Mouse (Mus musculus) liver, embryonic 15.5 days (tissue): Measurements from ENCODE around the gene Tcam1. TPM values are rescaled to one million over a fixed set of nuclear protein-coding genes. Genes with fewer than 3 reads are reported as not detected.
"Not testable (repeated sequence)": the region's sequence is repeated elsewhere in the genome, so short reads cannot be mapped to it uniquely, and the experiment has no call there.

Experiments used
- ATAC-seq: fragments of 200-750 bp; cut with Nextera tagmentation; 2 replicates; pipeline ENCODE4 v1.8.0; 2017; ENCODE audit warnings: moderate number of reproducible peaks, mild to moderate bottlenecking, moderate library complexity; ENCODE audit not compliant: insufficient read depth
- H3K27ac ChIP-seq: fragments of 300-500 bp; sonication (generic); replicated peaks from 2 replicates; pipeline ENCODE4 v1.5.1; 2015; ENCODE audit warnings: mild to moderate bottlenecking, inconsistent platforms
- H3K27me3 ChIP-seq: fragments of 300-500 bp; sonication (generic); 2 replicates; pipeline ENCODE4 v1.6.1; 2015; ENCODE audit warnings: mild to moderate bottlenecking, inconsistent platforms
- H3K36me3 ChIP-seq: fragments of 300-500 bp; sonication (generic); replicated peaks from 2 replicates; pipeline ENCODE4 v1.6.1; 2015; ENCODE audit warnings: moderate library complexity, mild to moderate bottlenecking, inconsistent platforms
- H3K4me1 ChIP-seq: fragments of 300-500 bp; sonication (generic); replicated peaks from 2 replicates; pipeline ENCODE4 v1.6.1; 2015; ENCODE audit warnings: inconsistent platforms
- H3K4me2 ChIP-seq: fragments of 300-500 bp; sonication (generic); 2 replicates; pipeline ENCODE4 v1.6.1; 2015; ENCODE audit warnings: moderate library complexity, mild to moderate bottlenecking, inconsistent platforms
- H3K4me3 ChIP-seq: fragments of 300-500 bp; sonication (generic); replicated peaks from 2 replicates; pipeline ENCODE4 v1.5.1; 2015; ENCODE audit warnings: mild to moderate bottlenecking, inconsistent platforms
- H3K9ac ChIP-seq: fragments of 300-500 bp; sonication (generic); 2 replicates; pipeline ENCODE4 v1.6.1; 2015; ENCODE audit warnings: moderate library complexity, mild to moderate bottlenecking, inconsistent platforms
- H3K9me3 ChIP-seq: fragments of 300-500 bp; sonication (generic); replicated peaks from 2 replicates; pipeline ENCODE4 v1.6.1; 2016; ENCODE audit warnings: inconsistent platforms
- WGBS: fragments of 180-500 bp; shearing (Covaris S2); methylation state at CpG from one replicate; pipeline ENCODE4 v1.1.7; 2015; ENCODE audit warnings: mixed read lengths; ENCODE audit not compliant: insufficient replicate concordance; 5-methylcytosine and 5-hydroxymethylcytosine counted together
- polyA plus RNA-seq: library from polyadenylated mRNA; unstranded; fragments of >200 nt; fragmentation: Nextera tagmentation; extraction: Ambion mirVana; gene quantifications from 2 replicates; pipeline ENCODE4 v1.2.1, GENCODE M21; 2015

Gene Tcam1
- polyA plus RNA-seq: 0.09 and 0.12 TPM in 2 replicates

GRCm38 (mm10) chr11:106276454-106276853 is at the start of gene Tcam1:
Gene Tcam1 (plus strand): TSS chr11:106276672.
- no peak for ATAC-seq
- WGBS: 3% methylated on average over 25 of the region's 25 CpGs

GRCm38 (mm10) chr11:106233978-106234377 is 42.5 kb upstream of the Tcam1 start:
- ATAC-seq, H3K4me2 ChIP-seq, H3K4me3 ChIP-seq, H3K9me3 ChIP-seq, H3K9ac ChIP-seq, H3K27ac ChIP-seq, H3K27me3 ChIP-seq, H3K4me1 ChIP-seq: not testable (repeated sequence)
- 74% methylated on average over 8 of the region's 8 CpGs for WGBS
- H3K36me3 ChIP-seq: peaks cover 80% of the 10 kb centered on the region

More at GRCm38 (mm10) chr11:106276454-106276853, at the start of gene Tcam1:
- Histone ChIP-seq H3K4me3 (peak within 1 kb of the TSS; percentile 20; the same call in 1 of the 2 replicates), H3K9me3 (no peaks in the 10 kb centered on the region), H3K9ac (no peak within 1 kb of the TSS), H3K27me3 (no peaks in the 10 kb centered on the region; the same call in 1 of the 2 replicates), H3K4me1 (peaks cover 26% of the 10 kb centered on the region), H3K27ac (no peak within 1 kb of the TSS), H3K4me2 (peak within 1 kb of the TSS; percentile 58), H3K36me3 (no peaks in the 10 kb centered on the region)

GRCm38 (mm10) chr11:106246834-106247233 is 29.6 kb upstream of the Tcam1 start:
- Histone ChIP-seq H3K27me3 (no peaks in the 10 kb centered on the region), H3K27ac (no peak overlapping the region), H3K9ac (no peak overlapping the region), H3K4me1 (no peaks in the 10 kb centered on the region), H3K4me2 (no peak overlapping the region), H3K4me3 (no peak overlapping the region), H3K36me3 (peaks cover 98% of the 10 kb centered on the region), H3K9me3 (0 out of 2 replicates have a peak, but pooled peaks cover 4% of the 10 kb centered on the region)
- 72% methylated on average over 1 of the region's 1 CpGs for WGBS
- no peak for ATAC-seq

GRCm38 (mm10) chr11:106249326-106249725 is 27.1 kb upstream of the Tcam1 start:
- H3K9me3 ChIP-seq: 0 out of 2 replicates have a peak, but pooled peaks cover 4% of the 10 kb centered on the region
- no peak overlapping the region for H3K27ac ChIP-seq
- ATAC-seq: no peak
- H3K4me2 ChIP-seq: no peak overlapping the region
- no peak overlapping the region for H3K4me3 ChIP-seq
- peaks cover 7% of the 10 kb centered on the region for H3K4me1 ChIP-seq
- H3K27me3 ChIP-seq: no peaks in the 10 kb centered on the region
- H3K9ac ChIP-seq: no peak overlapping the region
- WGBS: 83% methylated on average over 7 of the region's 7 CpGs
- H3K36me3 ChIP-seq: peaks cover 98% of the 10 kb centered on the region

GRCm38 (mm10) chr11:106254767-106255166 is 21.7 kb upstream of the Tcam1 start:
- Histone ChIP-seq H3K4me2 (peak overlapping the region; percentile 90), H3K27ac (no peak overlapping the region)
- WGBS: 10% methylated on average over 2 of the region's 2 CpGs

GRCm38 (mm10) chr11:106255174-106255573 is 21.3 kb upstream of the Tcam1 start:
- Histone ChIP-seq H3K4me2 (peak overlapping the region; percentile 90), H3K36me3 (peaks cover 70% of the 10 kb centered on the region)
- no peak for ATAC-seq

More at GRCm38 (mm10) chr11:106254767-106255166, 21.7 kb upstream of the Tcam1 start:
- ATAC-seq: no peak
- Histone ChIP-seq H3K4me3 (peak overlapping the region; percentile 88), H3K36me3 (peaks cover 71% of the 10 kb centered on the region), H3K27me3 (no peaks in the 10 kb centered on the region), H3K4me1 (peaks cover 35% of the 10 kb centered on the region), H3K9me3 (no peaks in the 10 kb centered on the region), H3K9ac (peak overlapping the region; percentile 89)

GRCm38 (mm10) chr11:106255685-106256451 is 20.6 kb upstream of the Tcam1 start, which contains the start of the genes Ftsj3 and Psmc5:
Gene Ftsj3 (minus strand): TSS chr11:106256079.
Gene Psmc5 (plus strand): TSS chr11:106256154.
- Histone ChIP-seq H3K4me3 (peak within 1 kb of the TSS; percentile 88), H3K27ac (peak within 1 kb of the TSS; percentile 85), H3K9ac (peak within 1 kb of the TSS; percentile 89), H3K9me3 (no peaks in the 10 kb centered on the region), H3K4me2 (peak within 1 kb of the TSS; percentile 90), H3K4me1 (peaks cover 35% of the 10 kb centered on the region), H3K27me3 (no peaks in the 10 kb centered on the region), H3K36me3 (peaks cover 67% of the 10 kb centered on the region)
- under 1% methylated on average over 42 of the region's 42 CpGs for WGBS
- peak; percentile 95 for ATAC-seq

More at GRCm38 (mm10) chr11:106255174-106255573, 21.3 kb upstream of the Tcam1 start:
- peak overlapping the region; percentile 88 for H3K4me3 ChIP-seq
- peak overlapping the region; percentile 85 for H3K27ac ChIP-seq
- peaks cover 35% of the 10 kb centered on the region for H3K4me1 ChIP-seq
- WGBS: 2% methylated on average over 22 of the region's 22 CpGs
- no peaks in the 10 kb centered on the region for H3K9me3 ChIP-seq
- no peaks in the 10 kb centered on the region for H3K27me3 ChIP-seq
- peak overlapping the region; percentile 89 for H3K9ac ChIP-seq

- Histone ChIP-seq H3K4me3 (peak overlapping the region; percentile 88), H3K27me3 (no peaks in the 10 kb centered on the region), H3K36me3 (peaks cover 67% of the 10 kb centered on the region), H3K9me3 (no peaks in the 10 kb centered on the region), H3K9ac (peak overlapping the region; percentile 89), H3K4me2 (peak overlapping the region; percentile 90), H3K4me1 (peaks cover 35% of the 10 kb centered on the region), H3K27ac (peak overlapping the region; percentile 85)
- no peak for ATAC-seq
- 51% methylated on average over 5 of the region's 5 CpGs for WGBS
Observed at GRCm38 (mm10) chr11:106256775-106257174, 19.7 kb upstream of the Tcam1 start.

GRCm38 (mm10) chr11:106260826-106261450 is 15.5 kb upstream of the Tcam1 start:
- H3K27me3 ChIP-seq: no peaks in the 10 kb centered on the region
- ATAC-seq: no peak
- peaks cover 18% of the 10 kb centered on the region for H3K4me1 ChIP-seq
- H3K4me2 ChIP-seq: no peak overlapping the region
- peaks cover 83% of the 10 kb centered on the region for H3K36me3 ChIP-seq
- no peak overlapping the region for H3K4me3 ChIP-seq
- H3K9ac ChIP-seq: no peak overlapping the region
- no peaks in the 10 kb centered on the region for H3K9me3 ChIP-seq
- WGBS: 82% methylated on average over 14 of the region's 14 CpGs
- H3K27ac ChIP-seq: no peak overlapping the region

- Histone ChIP-seq H3K4me2 (no peak overlapping the region), H3K9me3 (no peaks in the 10 kb centered on the region), H3K9ac (no peak overlapping the region), H3K27me3 (no peaks in the 10 kb centered on the region), H3K36me3 (peaks cover 91% of the 10 kb centered on the region), H3K4me3 (no peak overlapping the region), H3K4me1 (peaks cover 19% of the 10 kb centered on the region), H3K27ac (no peak overlapping the region)
- WGBS: 77% methylated on average over 9 of the region's 9 CpGs
- ATAC-seq: no peak
Observed at GRCm38 (mm10) chr11:106263963-106264362, 12.5 kb upstream of the Tcam1 start.

GRCm38 (mm10) chr11:106264988-106265387 is 11.5 kb upstream of the Tcam1 start:
- no peak overlapping the region for H3K4me3 ChIP-seq
- WGBS: 87% methylated on average over 15 of the region's 15 CpGs
- ATAC-seq: no peak

More at GRCm38 (mm10) chr11:106264988-106265387, 11.5 kb upstream of the Tcam1 start:
- Histone ChIP-seq H3K27me3 (no peaks in the 10 kb centered on the region), H3K9me3 (no peaks in the 10 kb centered on the region), H3K4me1 (peaks cover 26% of the 10 kb centered on the region), H3K27ac (no peak overlapping the region), H3K4me2 (no peak overlapping the region), H3K9ac (no peak overlapping the region), H3K36me3 (peaks cover 81% of the 10 kb centered on the region)
